Mouse (Mus musculus) midbrain, embryonic 13.5 days (tissue): Measurements from ENCODE around the gene Adgrl4. TPM values are rescaled to one million over a fixed set of nuclear protein-coding genes. Genes with fewer than 3 reads are reported as not detected.

Source experiments
- ATAC-seq: fragments of 200-750 bp; cut with Nextera tagmentation; 2 replicates; pipeline ENCODE4 v1.8.0; 2017; ENCODE audit warnings: mild to moderate bottlenecking, moderate TSS enrichment, moderate library complexity
- H3K27ac ChIP-seq: fragments of 300-500 bp; sonication (generic); 2 replicates; pipeline ENCODE4 v1.5.1; 2015; ENCODE audit warnings: inconsistent platforms, mild to moderate bottlenecking, moderate library complexity
- H3K27me3 ChIP-seq: fragments of 300-500 bp; sonication (generic); 2 replicates; pipeline ENCODE4 v1.6.1; 2015; ENCODE audit warnings: mild to moderate bottlenecking, inconsistent platforms
- H3K36me3 ChIP-seq: fragments of 300-500 bp; sonication (generic); 2 replicates; pipeline ENCODE4 v1.6.1; 2015; ENCODE audit warnings: mild to moderate bottlenecking, inconsistent platforms
- H3K4me1 ChIP-seq: fragments of 300-500 bp; sonication (generic); replicated peaks from 2 replicates; pipeline ENCODE4 v1.6.1; 2015; ENCODE audit warnings: inconsistent platforms
- H3K4me2 ChIP-seq: fragments of 300-500 bp; sonication (generic); replicated peaks from 2 replicates; pipeline ENCODE4 v1.6.1; 2015; ENCODE audit warnings: moderate library complexity, mild to moderate bottlenecking, inconsistent platforms
- H3K4me3 ChIP-seq: fragments of 300-500 bp; sonication (generic); replicated peaks from 2 replicates; pipeline ENCODE4 v1.5.1; 2015; ENCODE audit warnings: mild to moderate bottlenecking, inconsistent platforms
- H3K9ac ChIP-seq: fragments of 300-500 bp; sonication (generic); replicated peaks from 2 replicates; pipeline ENCODE4 v1.6.1; 2015; ENCODE audit warnings: mild to moderate bottlenecking, inconsistent platforms
- H3K9me3 ChIP-seq: fragments of 300-500 bp; sonication (generic); 2 replicates; pipeline ENCODE4 v1.6.1; 2016; ENCODE audit warnings: mild to moderate bottlenecking, inconsistent platforms
- WGBS: fragments of 180-500 bp; shearing (Covaris S2); methylation state at CpG from one replicate; pipeline ENCODE4 v1.1.7; 2015; 5-methylcytosine and 5-hydroxymethylcytosine counted together
- polyA plus RNA-seq: library from polyadenylated mRNA; unstranded; fragments of >200 nt; fragmentation: Nextera tagmentation; extraction: Ambion mirVana; gene quantifications from 2 replicates; pipeline ENCODE4 v1.2.1, GENCODE M21; 2015

The Adgrl4 gene
- polyA plus RNA-seq, 1 experiment from 2014 or later: 9.1 TPM

GRCm38 (mm10) chr3:151438364-151438763, 677 bp downstream of the Adgrl4 start:
- H3K27ac ChIP-seq: no peak overlapping the region
- H3K4me1 ChIP-seq: peaks cover 8% of the 10 kb centered on the region
- ATAC-seq: no peak
- H3K9ac ChIP-seq: no peak overlapping the region
- no peaks in the 10 kb centered on the region for H3K36me3 ChIP-seq
- WGBS: 86% methylated on average over 5 of the region's 5 CpGs
- no peak overlapping the region for H3K4me2 ChIP-seq
- H3K27me3 ChIP-seq: no peaks in the 10 kb centered on the region
- H3K9me3 ChIP-seq: no peaks in the 10 kb centered on the region
- H3K4me3 ChIP-seq: 0 out of 2 replicates have a peak overlapping the region, but pooled peaks have one; percentile 25

GRCm38 (mm10) chr3:151439976-151440375, 2.3 kb downstream of the Adgrl4 start:
- 78% methylated on average over 2 of the region's 2 CpGs for WGBS
- no peak for ATAC-seq
- H3K9me3 ChIP-seq: no peaks in the 10 kb centered on the region

GRCm38 (mm10) chr3:151442026-151442425, 4.3 kb downstream of the Adgrl4 start:
- 91% methylated on average over 2 of the region's 2 CpGs for WGBS
- Histone ChIP-seq H3K9ac (no peak overlapping the region), H3K4me3 (no peak overlapping the region), H3K4me1 (peaks cover 8% of the 10 kb centered on the region), H3K36me3 (no peaks in the 10 kb centered on the region), H3K27me3 (no peaks in the 10 kb centered on the region), H3K9me3 (no peaks in the 10 kb centered on the region), H3K27ac (no peak overlapping the region), H3K4me2 (no peak overlapping the region)
- no peak for ATAC-seq

More at GRCm38 (mm10) chr3:151439976-151440375, 2.3 kb downstream of the Adgrl4 start:
- no peak overlapping the region for H3K4me3 ChIP-seq
- H3K27ac ChIP-seq: no peak overlapping the region
- H3K27me3 ChIP-seq: no peaks in the 10 kb centered on the region
- no peak overlapping the region for H3K4me2 ChIP-seq
- no peaks in the 10 kb centered on the region for H3K36me3 ChIP-seq
- peaks cover 8% of the 10 kb centered on the region for H3K4me1 ChIP-seq
- H3K9ac ChIP-seq: no peak overlapping the region

- WGBS: 85% methylated on average over 5 of the region's 5 CpGs
Measured at GRCm38 (mm10) chr3:151443486-151443885, 5.8 kb downstream of the Adgrl4 start.

GRCm38 (mm10) chr3:151444284-151444683, 6.6 kb downstream of the Adgrl4 start:
- Histone ChIP-seq H3K4me3 (no peak overlapping the region), H3K4me2 (no peak overlapping the region), H3K4me1 (no peaks in the 10 kb centered on the region), H3K27me3 (no peaks in the 10 kb centered on the region), H3K36me3 (no peaks in the 10 kb centered on the region), H3K27ac (no peak overlapping the region), H3K9ac (no peak overlapping the region), H3K9me3 (no peaks in the 10 kb centered on the region)
- 96% methylated on average over 4 of the region's 4 CpGs for WGBS
- ATAC-seq: no peak

More at GRCm38 (mm10) chr3:151443486-151443885, 5.8 kb downstream of the Adgrl4 start:
- no peaks in the 10 kb centered on the region for H3K4me1 ChIP-seq
- H3K27ac ChIP-seq: no peak overlapping the region
- no peak overlapping the region for H3K4me2 ChIP-seq
- H3K27me3 ChIP-seq: no peaks in the 10 kb centered on the region
- H3K9me3 ChIP-seq: no peaks in the 10 kb centered on the region
- H3K36me3 ChIP-seq: no peaks in the 10 kb centered on the region
- H3K4me3 ChIP-seq: no peak overlapping the region
- H3K9ac ChIP-seq: no peak overlapping the region
- no peak for ATAC-seq

- no peaks in the 10 kb centered on the region for H3K36me3 ChIP-seq
- H3K4me1 ChIP-seq: no peaks in the 10 kb centered on the region
- no peak overlapping the region for H3K4me2 ChIP-seq
- no peak overlapping the region for H3K9ac ChIP-seq
- no peak for ATAC-seq
- no peak overlapping the region for H3K4me3 ChIP-seq
- H3K27ac ChIP-seq: no peak overlapping the region
- no peaks in the 10 kb centered on the region for H3K27me3 ChIP-seq
- no peaks in the 10 kb centered on the region for H3K9me3 ChIP-seq
- 61% methylated on average over 2 of the region's 2 CpGs for WGBS
Measured at GRCm38 (mm10) chr3:151445936-151446335, 8.2 kb downstream of the Adgrl4 start.

GRCm38 (mm10) chr3:151454985-151455701, 17.5 kb downstream of the Adgrl4 start:
- no peaks in the 10 kb centered on the region for H3K27me3 ChIP-seq
- no peaks in the 10 kb centered on the region for H3K9me3 ChIP-seq
- no peak for ATAC-seq
- no peaks in the 10 kb centered on the region for H3K4me1 ChIP-seq
- WGBS: 64% methylated on average over 6 of the region's 6 CpGs
- no peaks in the 10 kb centered on the region for H3K36me3 ChIP-seq
- no peak overlapping the region for H3K4me2 ChIP-seq
- H3K27ac ChIP-seq: no peak overlapping the region
- no peak overlapping the region for H3K4me3 ChIP-seq
- no peak overlapping the region for H3K9ac ChIP-seq

GRCm38 (mm10) chr3:151459430-151460190, 21.9 kb downstream of the Adgrl4 start:
- Histone ChIP-seq H3K27ac (no peak overlapping the region), H3K4me1 (no peaks in the 10 kb centered on the region), H3K36me3 (no peaks in the 10 kb centered on the region), H3K9ac (no peak overlapping the region), H3K9me3 (no peaks in the 10 kb centered on the region), H3K4me2 (no peak overlapping the region), H3K4me3 (no peak overlapping the region), H3K27me3 (no peaks in the 10 kb centered on the region)
- no peak for ATAC-seq
- WGBS: 83% methylated on average over 3 of the region's 3 CpGs

GRCm38 (mm10) chr3:151465215-151465614, 27.5 kb downstream of the Adgrl4 start:
- no peak for ATAC-seq
- WGBS: 40% methylated on average over 4 of the region's 4 CpGs
- Histone ChIP-seq H3K36me3 (no peaks in the 10 kb centered on the region), H3K9me3 (no peaks in the 10 kb centered on the region), H3K27me3 (no peaks in the 10 kb centered on the region), H3K4me2 (no peak overlapping the region), H3K4me1 (no peaks in the 10 kb centered on the region), H3K9ac (no peak overlapping the region), H3K27ac (no peak overlapping the region), H3K4me3 (no peak overlapping the region)

GRCm38 (mm10) chr3:151488853-151489252, 51.2 kb downstream of the Adgrl4 start:
- no peaks in the 10 kb centered on the region for H3K36me3 ChIP-seq
- WGBS: 94% methylated on average over 4 of the region's 4 CpGs
- H3K9ac ChIP-seq: no peak overlapping the region

GRCm38 (mm10) chr3:151505606-151506005, 67.9 kb downstream of the Adgrl4 start:
- Histone ChIP-seq H3K27me3 (no peaks in the 10 kb centered on the region), H3K36me3 (no peaks in the 10 kb centered on the region), H3K27ac (no peak overlapping the region), H3K4me2 (no peak overlapping the region), H3K9me3 (no peaks in the 10 kb centered on the region), H3K9ac (no peak overlapping the region), H3K4me1 (no peaks in the 10 kb centered on the region), H3K4me3 (no peak overlapping the region)
- ATAC-seq: no peak
- WGBS: 96% methylated on average over 3 of the region's 3 CpGs

More at GRCm38 (mm10) chr3:151488853-151489252, 51.2 kb downstream of the Adgrl4 start:
- Histone ChIP-seq H3K4me3 (no peak overlapping the region), H3K4me2 (no peak overlapping the region), H3K27me3 (no peaks in the 10 kb centered on the region), H3K9me3 (no peaks in the 10 kb centered on the region), H3K27ac (no peak overlapping the region), H3K4me1 (no peaks in the 10 kb centered on the region)
- ATAC-seq: no peak

- Histone ChIP-seq H3K9ac (no peak overlapping the region), H3K9me3 (no peaks in the 10 kb centered on the region), H3K4me3 (no peak overlapping the region), H3K4me1 (no peaks in the 10 kb centered on the region), H3K36me3 (no peaks in the 10 kb centered on the region), H3K27me3 (no peaks in the 10 kb centered on the region), H3K27ac (no peak overlapping the region), H3K4me2 (no peak overlapping the region)
- WGBS: 92% methylated on average over 5 of the region's 5 CpGs
- ATAC-seq: no peak
Measured at GRCm38 (mm10) chr3:151511184-151511583, 73.5 kb downstream of the Adgrl4 start.
